Mouse (Mus musculus) heart, adult 2 months (tissue): Measurements from ENCODE around the gene Celf5.

Source experiments
- CTCF ChIP-seq: fragments of 200-600 bp; IDR thresholded peaks from 2 replicates; pipeline ENCODE4 v1.8.1; 2022; ENCODE audit warnings: antibody characterized with exemption, mild to moderate bottlenecking, moderate library complexity
- POLR2A ChIP-seq: fragments of 200-500 bp; IDR thresholded peaks from 2 replicates; pipeline ENCODE4 v1.6.1; 2011; ENCODE audit warnings: mild to moderate bottlenecking, low read depth, low read length, control low read depth; ENCODE audit not compliant: insufficient read depth

DNA sequence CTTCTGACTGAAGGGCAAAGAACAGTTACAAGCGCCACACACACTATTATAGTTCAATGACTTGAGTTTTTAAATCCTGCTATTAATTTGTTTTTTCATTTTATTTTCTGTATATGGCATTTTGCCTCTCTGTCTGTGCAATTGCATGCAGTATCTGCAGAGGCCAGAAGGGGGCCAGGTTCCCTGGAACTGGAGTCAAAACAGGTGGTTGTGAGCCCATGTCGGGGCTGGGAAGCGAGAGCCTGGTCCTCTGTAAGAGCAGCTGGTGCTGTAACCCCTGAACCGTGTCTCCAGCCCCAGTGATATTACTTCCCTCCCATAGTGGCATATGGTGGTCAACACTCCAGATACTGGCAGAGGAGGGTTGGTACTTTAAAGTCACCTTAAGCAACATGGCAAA, 36.0 kb upstream of the Celf5 start:
- TF ChIP-seq CTCF, result peak; percentile 92
- TF ChIP-seq POLR2A, result no peak
